Mouse (Mus musculus): Measurements from ENCODE around the gene Zfand2b. TPM values are rescaled to one million over a fixed set of nuclear protein-coding genes. Genes with fewer than 3 reads are reported as not detected.

Gene Zfand2b
- total and polyA plus RNA-seq, 3 experiments = 15.7 to 40.7 (median 19.5) TPM

DNA sequence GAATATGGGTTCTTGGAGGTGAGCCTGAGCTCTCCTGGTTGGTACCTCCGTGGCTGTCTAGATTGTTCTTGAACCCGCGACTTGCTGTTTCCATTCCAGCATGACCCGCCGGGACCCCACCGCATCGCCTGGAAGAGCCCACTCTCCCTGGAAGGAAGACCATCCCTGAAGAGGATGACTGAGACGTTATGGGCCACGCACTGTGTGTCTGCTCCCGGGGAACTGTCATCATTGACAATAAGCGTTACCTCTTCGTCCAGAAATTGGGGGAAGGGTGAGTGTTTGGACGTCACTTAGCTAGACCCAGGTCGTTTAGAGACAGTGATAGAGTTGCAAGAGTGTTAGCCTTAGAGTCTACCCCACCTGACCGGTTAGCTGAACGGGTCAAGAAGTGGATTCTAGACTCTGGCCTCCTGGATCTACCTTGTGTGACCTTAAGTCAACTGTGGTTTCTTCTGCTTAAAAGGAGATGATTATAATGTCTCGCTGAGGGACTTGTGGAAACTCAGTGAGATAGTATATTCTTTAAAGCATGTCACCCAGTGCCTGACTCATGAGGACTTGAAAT lies 42.8 kb downstream of the Zfand2b start:
- DNase-seq (ENCODE audit: extremely low read depth) = no peak
- H3K9me3 ChIP-seq (replicated peaks; ENCODE audit: low read length) = no peaks in the 10 kb centered on the region
- peak overlapping the region; percentile 72; the same call in 1 of the 2 replicates for H3K4me2 ChIP-seq (ENCODE audit: insufficient read depth, low read depth, poor library complexity, severe bottlenecking)
- dilution Hi-C loops (cut with MboI; ENCODE audit: extremely low pct_ligation_motif_present, extremely low pct_unique_long_range_greater_than_20kb, low sequenced_read_pairs) = no loop called here
- peaks cover 16 to 71% of the 10 kb centered on the region in 2 experiments for H3K4me1 ChIP-seq (ENCODE audit: control insufficient read depth in 1 of 2, insufficient read depth in 2 of 2)
- H3K79me2 ChIP-seq (replicated peaks; ENCODE audit: control insufficient read depth, extremely low read depth, insufficient read depth, poor library complexity, severe bottlenecking) = peaks cover 21% of the 10 kb centered on the region
- TF ChIP-seq ZMIZ1 (IDR thresholded peaks at IDR 0.05; ENCODE audit: low read depth, low read length) (no peak), SIN3A (IDR thresholded peaks at IDR 0.05; ENCODE audit: low read length) (no peak), BHLHE40 (IDR thresholded peaks at IDR 0.05; ENCODE audit: low read depth, low read length) (no peak), HCFC1 (IDR thresholded peaks at IDR 0.05; ENCODE audit: low read depth, low read length) (no peak)
- in situ Hi-C loops (cut with MboI; ENCODE audit: low pct_ligation_motif_present, low pct_unique_long_range_greater_than_20kb, low sequenced_read_pairs) = no loop called here
- peaks cover 41 to 51% of the 10 kb centered on the region in 2 experiments for H3K36me3 ChIP-seq (replicated peaks in 1 of 2; ENCODE audit: control insufficient read depth in 1 of 2, insufficient read depth in 1 of 2, low read length in 1 of 2)
- H3K9ac ChIP-seq (ENCODE audit: insufficient read depth, low read depth) = peak overlapping the region; percentile 93
- no peak overlapping the region for H3K27ac ChIP-seq (ENCODE audit: insufficient read depth, low read depth)
- H3K4me3 ChIP-seq (replicated peaks in 1 of 3; ENCODE audit: low read depth in 2 of 3, low read length in 2 of 3, poor library complexity in 1 of 3) = peak overlapping the region; percentile 83 to 96 (median 91)
- no peaks in the 10 kb centered on the region for H3K27me3 ChIP-seq (replicated peaks)

DNA sequence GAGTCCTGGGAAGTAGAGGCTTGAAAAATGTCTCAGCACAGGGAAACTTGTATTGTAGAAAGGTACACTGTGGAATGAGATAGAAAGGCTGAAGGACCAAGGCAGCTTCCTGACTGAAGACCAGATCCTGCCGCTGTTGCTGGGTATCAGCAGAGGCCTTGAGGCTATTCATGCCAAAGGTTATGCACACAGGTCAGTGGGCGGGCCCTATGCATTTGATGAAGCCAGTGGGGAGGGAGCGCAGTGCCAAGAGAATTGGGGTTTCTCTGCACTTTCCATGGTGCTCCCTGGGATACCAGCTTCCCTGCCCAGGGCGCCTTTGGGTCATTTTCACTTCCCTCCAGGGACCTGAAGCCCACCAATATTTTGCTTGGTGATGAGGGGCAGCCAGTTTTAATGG lies 44.1 kb downstream of the Zfand2b start:
- TF ChIP-seq MYC (IDR thresholded peaks at IDR 0.05; ENCODE audit: low read depth, low read length) (no peak), ZNF384 (IDR thresholded peaks at IDR 0.05; ENCODE audit: low read depth, low read length) (no peak), KAT2A (IDR thresholded peaks at IDR 0.05; ENCODE audit: insufficient replicate concordance, low read length) (no peak), CHD2 (IDR thresholded peaks at IDR 0.05; ENCODE audit: low read length) (no peak), UBTF (IDR thresholded peaks at IDR 0.05; ENCODE audit: low read depth, low read length) (no peak), POLR2A (IDR thresholded peaks at IDR 0.05; ENCODE audit: low read depth, low read length) (no peak), ZC3H11A (IDR thresholded peaks at IDR 0.05; ENCODE audit: low read depth, low read length) (no peak), GABPA (IDR thresholded peaks at IDR 0.05; ENCODE audit: insufficient replicate concordance, low read depth, low read length) (no peak), MAFK (IDR thresholded peaks at IDR 0.05; ENCODE audit: insufficient replicate concordance, low read length) (no peak), JUN (IDR thresholded peaks at IDR 0.05; ENCODE audit: insufficient read depth, low read depth, low read length) (no peak), USF1 (IDR thresholded peaks at IDR 0.05; ENCODE audit: low read depth, low read length) (no peak)
- Histone ChIP-seq H3K79me2 (replicated peaks; ENCODE audit: control insufficient read depth, extremely low read depth, insufficient read depth, poor library complexity, severe bottlenecking) (peaks cover 34% of the 10 kb centered on the region), H3K27me3 (replicated peaks) (no peaks in the 10 kb centered on the region), H3K27ac (ENCODE audit: insufficient read depth, low read depth) (no peak overlapping the region), H3K4me2 (ENCODE audit: insufficient read depth, low read depth, poor library complexity, severe bottlenecking) (no peak overlapping the region), H3K36me3 (replicated peaks in 1 of 2; ENCODE audit: control insufficient read depth in 1 of 2, insufficient read depth in 1 of 2, low read length in 1 of 2) (peaks cover 47 to 62% of the 10 kb centered on the region in 2 experiments), H3K9me3 (replicated peaks; ENCODE audit: low read length) (no peaks in the 10 kb centered on the region), H3K9ac (ENCODE audit: insufficient read depth, low read depth) (no peak overlapping the region), H3K4me1 (ENCODE audit: control insufficient read depth in 1 of 2, insufficient read depth in 2 of 2) (peaks cover 23 to 79% of the 10 kb centered on the region in 2 experiments), H3K4me3 (replicated peaks in 1 of 3; ENCODE audit: low read depth in 2 of 3, low read length in 2 of 3, poor library complexity in 1 of 3) (no peak overlapping the region)
- in situ Hi-C loops (cut with MboI; ENCODE audit: low pct_ligation_motif_present, low pct_unique_long_range_greater_than_20kb, low sequenced_read_pairs) = no loop called here
- DNase-seq (ENCODE audit: extremely low read depth) = no peak
- dilution Hi-C loops (cut with MboI; ENCODE audit: extremely low pct_ligation_motif_present, extremely low pct_unique_long_range_greater_than_20kb, low sequenced_read_pairs) = no loop called here
